Mouse (Mus musculus) kidney, adult 9 months (tissue): Measurements from ENCODE around the gene Myl6b.

Experiments used
- DNase-seq: peaks from one replicate; pipeline ENCODE4 v3.0.0; 2022

Gene Myl6b

DNA sequence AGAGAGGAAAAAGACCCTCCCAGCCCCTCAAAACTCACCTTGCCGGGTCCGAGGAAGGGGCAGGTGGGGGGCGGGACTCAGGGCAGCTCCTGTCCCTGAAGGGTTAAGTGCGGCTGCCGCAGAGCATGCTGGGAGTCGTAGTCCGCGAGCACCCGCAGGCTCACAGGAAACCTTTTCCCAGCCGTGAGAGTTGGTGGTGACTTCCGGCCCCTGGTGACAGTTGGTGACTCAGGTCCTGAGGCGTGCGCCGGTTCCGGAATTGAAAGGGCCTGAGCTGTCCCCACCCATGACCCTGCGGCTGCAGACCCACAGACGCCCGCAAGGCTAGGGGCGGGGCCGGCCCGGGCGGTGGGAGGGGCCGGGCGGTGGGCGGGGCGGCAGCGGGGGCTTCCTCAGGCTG, at the start of gene Myl6b:
Myl6b (minus strand) TSS at position 96 of the 400 bp plus-strand sequence.
- peak; percentile 98 for DNase-seq

DNA sequence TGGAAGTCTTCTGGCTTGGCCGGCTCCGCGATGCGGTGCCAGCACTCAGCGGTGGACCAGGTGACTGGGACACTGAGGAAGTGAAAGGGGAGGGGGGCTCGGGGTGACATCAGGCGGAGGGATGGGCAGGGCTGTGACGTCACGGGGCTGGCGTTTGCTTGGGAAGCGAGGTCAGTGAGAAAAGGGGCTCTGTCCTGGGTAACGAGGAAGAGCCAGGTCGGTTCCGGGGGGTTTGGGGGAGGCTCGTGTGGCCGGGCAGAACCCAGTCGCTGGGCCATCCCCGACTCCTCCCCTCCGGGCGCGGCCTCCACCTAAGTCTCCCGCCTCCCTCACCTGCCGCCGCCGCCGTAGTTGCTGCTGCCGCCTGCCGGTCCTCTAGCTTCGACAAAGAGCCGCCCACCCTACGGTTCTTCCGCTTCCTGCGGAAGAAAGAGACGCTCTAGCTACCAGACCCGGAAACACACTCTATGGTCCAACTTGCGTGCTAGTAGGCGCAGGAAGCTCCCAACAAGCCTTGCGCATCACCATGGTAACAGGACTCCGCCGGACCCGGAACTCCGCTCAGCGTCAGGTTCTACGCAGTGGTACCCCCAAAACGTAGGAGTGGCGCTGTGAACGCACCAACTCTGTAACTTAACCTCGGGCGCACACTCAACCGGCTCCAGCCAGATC, 49.0 kb upstream of the Myl6b start, which contains the start of gene Zc3h10:
Zc3h10 (minus strand) TSS at position 414 of the 672 bp plus-strand sequence.
- peak; percentile 98 for DNase-seq

DNA sequence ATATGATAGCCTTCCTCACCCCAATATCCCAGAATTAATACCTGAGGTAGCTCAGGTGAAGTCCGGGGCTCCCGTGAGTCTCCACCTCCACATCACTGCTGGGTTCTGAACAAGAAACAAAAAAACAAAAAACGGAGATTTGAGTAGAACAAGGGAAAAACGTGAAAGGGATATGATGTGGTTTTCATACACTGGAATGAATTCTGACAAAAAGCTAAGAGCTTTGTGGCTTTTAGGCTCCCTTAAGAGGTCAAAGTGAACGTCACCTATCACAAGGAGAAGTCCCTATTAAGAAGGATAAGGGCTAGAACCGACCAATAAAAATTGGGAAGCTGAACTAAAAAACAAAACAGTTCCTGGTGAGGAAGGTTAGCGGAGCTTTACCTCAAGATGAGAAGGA, 48.3 kb upstream of the Myl6b start:
- DNase-seq, result no peak

DNA sequence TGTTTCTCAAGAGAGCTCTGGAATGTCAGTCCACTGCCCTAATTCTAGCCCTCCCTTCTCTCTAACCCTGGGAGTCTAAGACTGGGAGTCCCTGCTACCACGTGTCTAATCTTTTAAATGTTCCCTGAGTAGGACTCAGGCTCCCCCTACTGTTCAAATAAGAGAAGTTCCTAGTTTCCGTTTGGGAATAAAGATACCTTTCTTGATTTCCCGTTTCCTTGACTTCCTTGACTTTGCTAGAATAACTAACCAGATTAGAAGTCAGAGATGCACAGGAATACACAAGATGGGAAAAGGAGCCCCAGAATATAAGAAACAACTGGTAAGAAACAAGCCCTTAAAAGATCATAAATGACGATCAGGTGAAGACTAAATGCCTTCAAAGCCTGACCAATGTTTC, 47.9 kb upstream of the Myl6b start:
- peak; percentile 69 for DNase-seq

DNA sequence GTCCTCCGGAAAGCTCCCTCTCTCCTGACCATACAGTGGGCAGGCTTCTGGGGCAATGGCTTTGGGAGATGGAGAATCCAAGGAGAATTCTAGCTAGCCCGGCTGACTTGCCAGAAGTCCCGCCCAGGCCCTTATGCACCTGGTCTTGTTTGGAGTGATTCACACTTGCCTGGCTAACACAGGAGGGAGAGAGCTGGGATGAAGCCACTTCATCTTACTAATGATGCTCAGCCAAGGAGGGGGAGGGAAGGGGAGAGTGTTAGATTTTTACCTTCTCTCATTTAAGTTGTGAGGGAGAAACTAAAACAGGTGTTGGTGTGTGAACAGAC, 47.0 kb upstream of the Myl6b start:
- no peak for DNase-seq

DNA sequence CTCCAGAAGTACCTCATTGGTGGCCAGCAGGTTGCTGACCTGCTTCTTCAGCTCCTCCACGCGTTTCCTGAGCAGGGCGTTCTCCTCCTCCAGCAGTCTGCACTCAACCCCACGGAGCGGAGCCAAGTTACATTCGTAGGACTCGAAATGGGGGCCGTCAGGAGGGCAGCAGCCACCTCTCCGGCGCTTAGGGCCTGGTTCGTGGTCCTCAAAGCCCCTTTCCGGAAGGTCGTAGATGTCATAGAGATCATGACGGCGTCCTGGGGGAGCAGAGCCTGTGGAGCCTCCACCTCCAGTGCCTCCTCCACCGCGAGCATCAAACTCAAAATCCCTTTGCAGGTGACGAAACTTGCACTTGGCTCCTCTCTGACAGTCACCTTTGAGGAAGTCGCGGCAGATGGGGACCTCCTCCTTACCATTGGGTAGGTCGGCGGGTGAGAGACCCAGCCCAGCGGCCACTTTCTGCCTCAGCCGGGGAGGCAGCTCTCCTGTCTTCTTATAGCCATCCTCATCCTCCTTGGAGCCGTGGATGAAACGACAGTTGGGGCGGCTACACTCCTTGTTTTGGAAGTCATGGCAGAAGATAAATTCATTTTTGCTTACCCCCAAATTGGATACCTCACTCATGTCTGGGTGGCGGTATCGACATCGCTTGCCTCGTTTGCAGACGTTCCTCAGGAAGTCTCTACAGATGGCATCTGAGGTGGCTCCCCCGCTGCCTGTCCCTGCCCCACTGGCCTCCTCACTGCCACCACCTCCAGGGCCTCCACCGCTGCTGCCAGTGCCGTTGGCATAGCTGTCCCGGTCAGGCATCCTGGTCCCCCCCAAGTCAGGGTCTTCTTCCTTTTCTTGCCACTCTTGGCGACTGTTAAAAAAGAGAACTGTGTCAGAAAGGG, 46.4 kb upstream of the Myl6b start:
- DNase-seq, result peak; percentile 22

DNA sequence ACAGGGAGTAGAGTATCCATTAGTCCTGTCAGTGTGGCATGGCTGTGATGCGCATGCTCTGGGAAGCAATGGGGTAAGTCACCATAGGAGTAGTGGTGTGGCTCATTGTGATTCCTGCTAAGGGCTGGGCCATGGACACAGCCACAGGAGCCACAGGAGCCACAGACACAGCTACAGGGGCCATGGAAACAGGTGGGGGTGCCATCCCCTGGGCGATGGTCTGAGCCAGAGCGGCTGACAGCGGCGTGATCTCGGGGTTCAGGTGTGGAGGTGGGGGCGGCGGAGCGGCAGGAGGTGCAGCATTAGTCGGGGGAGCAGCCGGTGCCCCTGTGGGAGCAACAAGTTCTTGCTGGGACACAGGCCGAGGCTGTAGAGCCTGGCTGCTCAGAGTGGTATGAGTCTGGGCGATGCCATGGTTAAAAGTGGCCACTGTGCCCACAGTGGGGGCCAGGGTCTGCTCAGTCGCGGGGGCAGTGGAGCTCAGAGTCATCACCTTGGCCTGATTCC, 45.7 kb upstream of the Myl6b start:
- DNase-seq, result no peak

DNA sequence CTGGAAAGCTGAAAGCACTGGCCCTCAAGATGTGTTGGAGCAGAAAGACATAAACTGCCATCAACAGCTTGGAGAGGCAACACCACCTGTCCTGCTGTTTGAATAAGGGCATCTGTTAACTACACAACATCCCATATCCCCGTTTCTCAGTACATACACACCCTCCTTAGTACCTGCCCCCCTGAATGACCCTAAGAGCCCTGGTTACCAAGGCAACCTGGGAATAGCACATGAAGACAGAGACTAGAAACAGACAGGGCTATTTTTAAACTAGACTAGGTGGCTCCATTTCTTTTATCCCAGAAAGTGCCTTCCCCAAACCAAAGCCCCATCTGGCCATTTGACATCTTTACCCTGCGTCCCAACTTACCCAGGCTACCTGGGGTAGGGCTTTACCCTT, 44.6 kb upstream of the Myl6b start:
- no peak for DNase-seq

DNA sequence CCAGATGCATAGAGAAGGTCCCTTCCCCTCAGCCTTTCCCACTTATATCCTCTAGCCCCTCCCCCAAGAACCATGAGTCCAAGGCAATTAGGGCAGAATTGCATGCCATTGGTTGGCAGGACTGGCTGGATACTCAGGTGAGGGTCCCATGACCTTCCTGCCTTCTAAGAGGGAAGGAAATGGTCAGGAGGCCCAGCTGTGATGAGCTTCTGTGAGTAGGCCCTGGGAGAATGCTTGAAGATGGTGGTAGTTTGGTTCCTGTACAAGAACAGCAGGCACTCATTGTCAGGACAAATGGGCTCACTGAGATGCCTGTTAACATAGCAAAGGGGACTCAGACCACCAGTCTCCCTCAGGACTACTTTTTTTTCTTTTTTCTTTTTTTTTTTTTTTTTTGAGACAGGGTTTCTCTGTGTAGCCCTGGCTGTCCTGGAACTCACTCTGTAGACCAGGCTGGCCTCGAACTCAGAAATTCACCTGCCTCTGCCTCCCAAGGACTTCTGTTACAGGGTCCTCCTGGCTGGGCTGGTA, 39.9 kb upstream of the Myl6b start:
- no peak for DNase-seq

DNA sequence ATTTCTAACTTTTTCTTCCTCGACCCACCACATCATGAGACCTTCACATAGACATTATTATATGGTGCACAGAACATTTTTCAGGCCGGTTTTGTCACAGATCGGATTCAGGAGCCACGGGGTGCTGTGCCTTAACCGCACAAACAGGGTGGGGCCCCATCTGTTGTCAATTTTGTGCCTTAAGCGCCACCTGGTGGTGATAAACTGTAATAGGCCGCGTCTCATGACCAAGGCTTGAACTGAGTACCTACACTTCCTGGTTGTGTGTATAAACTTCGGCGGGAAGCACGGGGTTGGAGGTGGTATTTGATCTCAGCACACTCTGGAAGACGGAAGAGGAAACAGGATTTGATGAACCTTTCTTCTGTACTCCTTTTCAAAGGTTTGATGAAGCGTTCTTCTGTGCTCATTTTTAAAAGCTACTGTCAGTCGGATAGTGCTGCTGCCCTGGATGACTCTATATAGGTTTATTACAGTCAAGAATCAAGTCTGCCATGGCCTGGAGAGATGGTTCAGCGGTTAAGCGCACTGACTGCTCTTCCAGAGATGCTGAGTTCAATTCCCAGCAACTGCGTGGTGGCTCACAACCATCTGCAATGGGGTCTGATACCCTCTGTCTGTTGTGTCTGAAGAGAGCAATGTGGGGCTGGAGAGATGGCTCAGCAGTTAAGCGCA, 37.9 kb upstream of the Myl6b start:
- DNase-seq, result peak; percentile 95

DNA sequence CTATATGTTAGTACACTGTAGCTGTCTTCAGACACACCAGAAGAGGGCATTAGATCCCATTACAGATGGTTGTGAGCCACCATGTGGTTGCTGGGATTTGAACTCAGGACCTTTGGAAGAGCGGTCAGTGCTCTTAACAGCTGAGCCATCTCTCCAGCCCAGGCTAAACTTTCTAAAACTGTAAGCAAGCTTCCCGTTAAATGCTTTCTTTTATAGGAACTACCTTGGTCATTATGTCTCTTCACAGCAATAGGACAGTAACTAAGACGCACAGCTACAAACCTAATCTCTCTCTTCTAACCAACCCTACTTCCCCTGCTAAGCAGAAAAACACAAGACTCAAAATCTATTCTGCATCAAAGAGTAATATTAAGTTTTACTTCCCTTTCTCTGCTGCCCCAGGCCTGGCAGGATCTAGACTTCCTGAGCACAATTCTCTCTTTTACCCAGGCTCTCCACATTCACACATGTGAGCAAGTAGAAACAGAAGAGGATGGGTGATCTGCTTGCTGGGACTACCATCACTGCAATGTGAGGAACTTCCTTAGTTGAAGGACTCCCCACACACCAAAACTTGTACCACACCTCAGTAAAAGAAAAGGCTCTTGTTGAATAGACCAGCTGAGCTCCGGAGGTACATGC, 37.3 kb upstream of the Myl6b start:
- no peak for DNase-seq

DNA sequence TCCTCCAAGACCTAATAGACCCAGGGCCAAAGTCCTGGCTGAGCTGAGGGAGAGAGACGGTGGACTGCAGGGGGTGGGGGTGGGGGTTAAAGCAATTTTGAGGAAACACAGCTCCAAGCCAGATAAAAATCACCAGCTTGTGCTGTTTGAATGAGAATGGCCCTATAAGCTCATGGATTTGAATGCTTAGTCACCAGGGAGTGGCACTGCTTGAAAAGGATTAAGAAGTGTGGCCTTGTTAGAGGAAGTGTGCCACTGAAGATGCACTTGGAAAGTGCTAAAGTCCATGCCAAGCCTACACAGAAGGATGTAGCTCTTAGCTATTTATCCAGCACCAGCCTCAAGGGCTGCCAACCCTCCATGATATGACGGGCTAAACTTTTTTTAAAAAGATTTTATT, 36.7 kb upstream of the Myl6b start:
- DNase-seq, result no peak

DNA sequence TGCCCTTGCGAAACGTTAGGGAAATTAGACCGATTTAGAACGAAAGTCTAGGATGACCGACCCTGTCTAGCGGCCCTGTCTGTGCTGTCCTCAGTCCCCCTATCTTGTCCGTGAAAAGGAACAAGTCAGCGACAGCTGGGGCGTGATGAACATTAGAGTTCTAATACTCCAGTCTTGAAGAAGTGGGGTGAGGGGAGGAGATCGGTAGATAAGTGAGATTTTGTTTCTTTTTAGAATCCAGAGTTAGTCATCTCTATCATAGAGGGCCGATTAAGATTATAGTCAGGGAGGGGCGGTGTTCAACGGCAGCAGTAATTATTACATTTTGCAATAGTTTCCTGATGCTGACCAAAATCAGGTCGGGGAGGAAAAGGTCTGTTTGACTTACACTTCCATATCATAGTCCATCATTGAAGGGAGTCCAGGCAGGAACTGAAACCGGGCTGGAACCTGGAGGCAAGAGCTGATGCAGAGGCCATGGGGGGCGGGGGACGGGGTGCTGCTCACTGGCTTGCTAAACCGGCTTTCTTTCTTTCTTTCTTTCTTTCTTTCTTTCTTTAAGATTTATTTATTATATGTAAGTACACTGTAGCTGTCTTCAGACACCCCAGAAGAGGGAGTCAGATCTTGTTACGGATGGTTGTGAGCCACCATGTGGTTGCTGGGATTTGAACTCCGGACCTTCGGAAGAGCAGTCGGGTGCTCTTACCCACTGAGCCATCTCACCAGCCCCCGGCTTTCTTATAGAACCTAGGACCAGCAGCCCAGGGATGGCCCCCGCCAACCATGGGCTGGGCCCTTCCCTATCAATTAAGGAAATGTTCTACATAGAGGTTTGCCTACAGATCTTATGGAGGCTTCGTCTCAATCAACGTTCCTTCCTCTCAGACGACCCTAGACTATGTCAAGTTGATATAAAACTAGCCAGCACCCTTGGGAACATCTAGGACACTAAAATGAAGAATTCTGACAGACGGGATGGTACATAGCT, 28.2 kb upstream of the Myl6b start:
- no peak for DNase-seq

DNA sequence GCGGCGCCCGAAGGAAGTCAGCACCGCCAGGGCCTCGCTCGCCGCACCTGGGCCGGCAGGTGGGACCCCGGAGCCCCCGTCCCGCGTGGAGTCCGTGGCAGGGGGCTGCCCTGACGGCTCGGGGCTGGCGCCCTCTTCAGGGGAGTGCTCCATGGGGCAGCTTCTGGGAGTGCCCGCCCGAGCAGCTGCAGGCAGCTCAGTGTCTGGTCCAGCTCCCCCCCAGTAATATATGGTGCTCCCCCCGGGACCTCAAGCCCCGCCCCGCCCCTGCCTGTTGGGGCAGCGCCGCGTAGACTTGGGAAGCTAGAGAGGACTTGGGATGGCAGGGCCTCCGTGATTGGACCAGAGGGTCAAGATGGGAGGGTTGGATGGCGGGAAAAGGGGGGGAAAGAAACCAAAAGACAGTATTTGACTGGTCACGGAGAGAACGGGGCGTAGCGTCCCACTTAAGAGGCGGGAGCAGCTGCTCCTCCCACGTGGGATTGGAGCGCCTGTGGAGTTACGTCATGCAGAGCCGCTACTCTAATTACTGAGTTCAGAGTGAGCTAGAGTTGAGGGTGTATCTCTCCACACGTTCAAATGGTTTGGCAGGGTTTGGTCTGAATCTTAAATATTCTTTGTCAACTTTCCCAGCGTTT, 27.3 kb upstream of the Myl6b start, which contains the start of gene Esyt1:
Esyt1 (minus strand) TSS at position 201 of the 638 bp plus-strand sequence.
- peak; percentile 98 for DNase-seq

DNA sequence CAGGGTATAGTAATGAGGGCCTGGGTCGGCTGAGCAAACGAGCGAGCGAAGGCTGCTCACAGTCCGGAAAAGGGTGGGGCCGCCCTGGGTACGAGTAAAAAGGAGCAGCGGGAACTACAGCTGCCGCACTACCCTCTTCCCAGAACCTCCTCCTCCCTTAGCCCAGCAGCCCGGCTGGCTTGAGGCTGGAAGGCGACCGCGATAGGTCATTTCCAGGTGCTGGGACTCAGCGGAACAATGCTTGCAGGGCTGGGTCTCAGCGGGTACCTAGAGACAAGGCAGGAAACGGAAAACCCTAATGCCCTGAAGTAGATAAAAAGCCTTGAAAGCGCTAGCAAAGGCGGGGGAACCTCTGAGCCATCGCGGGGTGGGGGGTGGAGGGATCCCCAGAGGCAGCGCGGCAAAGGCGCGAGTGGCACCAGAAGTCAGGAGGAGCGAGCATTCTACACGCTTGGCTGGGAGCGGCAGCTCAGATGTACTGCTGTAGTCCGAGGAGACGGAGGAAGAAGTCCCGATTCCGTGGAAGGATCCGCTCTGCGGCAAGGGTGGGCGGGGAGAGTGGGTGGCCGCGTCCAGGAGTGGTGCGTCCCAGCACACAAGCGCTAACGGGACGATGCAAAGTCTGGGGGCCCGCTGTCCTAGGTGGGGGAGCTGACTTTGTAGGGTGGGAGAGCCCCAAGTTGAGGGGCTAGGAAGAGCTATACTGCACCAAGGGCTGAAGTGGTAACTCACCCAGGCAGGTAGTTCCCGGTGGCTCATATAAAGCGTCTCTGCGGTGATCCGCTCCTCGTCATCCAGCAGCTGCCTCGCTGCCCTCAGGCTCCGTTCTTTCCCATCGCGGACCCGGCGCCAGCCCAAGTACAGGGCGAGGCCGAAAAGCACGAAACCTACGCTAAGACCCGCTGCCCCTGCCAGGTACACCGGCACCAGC, 26.5 kb upstream of the Myl6b start:
- DNase-seq, result peak; percentile 35

DNA sequence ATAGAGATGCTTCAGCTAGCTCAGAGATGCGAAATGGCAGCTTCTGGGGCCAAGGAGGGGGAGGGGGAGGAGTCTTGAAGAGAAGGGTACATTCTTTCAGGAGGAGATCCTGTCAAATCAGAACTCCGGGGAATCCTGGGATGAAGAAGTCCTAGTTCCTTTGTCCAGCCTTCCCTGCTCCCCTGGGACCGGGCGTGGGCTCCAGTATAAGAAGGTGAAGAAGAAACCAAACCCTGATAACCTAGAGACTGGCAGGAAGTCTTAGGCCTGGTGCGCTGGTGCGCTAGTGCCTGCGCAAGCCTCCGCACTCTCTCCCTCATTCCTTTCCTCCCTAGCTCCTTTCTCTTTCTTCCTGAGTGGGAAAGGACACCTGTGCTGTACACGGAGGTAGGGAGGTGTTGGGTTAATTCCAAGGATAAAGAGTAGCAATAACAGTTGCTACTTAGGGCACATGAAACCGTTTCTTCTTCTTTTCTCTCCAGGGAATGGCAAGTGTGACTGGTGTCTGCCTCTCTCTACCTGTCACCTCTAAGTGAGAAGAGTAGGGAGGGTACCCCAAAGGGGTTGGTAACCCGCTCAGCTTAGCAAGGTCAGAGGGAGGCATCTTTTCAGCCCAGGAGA, 25.7 kb upstream of the Myl6b start:
- DNase-seq, result no peak

DNA sequence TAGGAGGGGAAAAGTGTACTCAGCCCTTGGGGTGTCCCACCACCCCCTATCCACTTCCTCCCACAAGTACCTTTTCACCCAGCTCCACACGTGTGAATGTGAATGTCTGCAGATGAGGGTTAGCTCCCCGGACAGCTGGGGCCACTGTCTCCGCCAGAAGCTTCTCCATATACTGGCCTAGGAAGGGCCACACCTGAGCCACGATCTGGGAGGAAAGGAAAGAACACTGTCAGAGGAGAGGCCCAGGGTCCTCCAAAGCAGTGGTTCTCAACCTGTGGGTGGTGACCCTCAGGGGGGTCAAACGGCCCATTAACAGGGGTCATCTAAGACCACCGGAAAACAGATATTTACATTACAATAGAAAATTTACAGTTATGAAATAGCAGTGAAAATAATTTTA, 23.9 kb upstream of the Myl6b start:
- DNase-seq, result no peak

DNA sequence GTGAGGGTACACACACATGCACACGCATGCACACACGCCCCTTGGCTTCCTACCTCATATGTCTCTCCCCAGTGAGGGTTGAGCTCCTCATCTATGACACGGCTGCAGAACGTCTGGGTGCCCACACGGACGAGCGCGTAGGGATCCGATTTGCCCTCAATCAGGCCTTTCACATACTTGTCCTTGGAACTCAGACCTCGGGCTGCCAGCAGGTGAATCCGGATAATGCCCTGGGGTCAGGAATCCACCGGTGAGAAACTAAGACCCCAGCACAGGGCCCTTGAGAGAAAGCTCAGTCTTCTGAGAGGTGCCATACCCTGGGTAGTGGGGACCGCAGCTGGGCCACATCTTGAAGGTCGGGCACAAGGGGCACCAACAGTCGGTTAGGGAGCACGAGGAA, 22.1 kb upstream of the Myl6b start:
- DNase-seq, result no peak

DNA sequence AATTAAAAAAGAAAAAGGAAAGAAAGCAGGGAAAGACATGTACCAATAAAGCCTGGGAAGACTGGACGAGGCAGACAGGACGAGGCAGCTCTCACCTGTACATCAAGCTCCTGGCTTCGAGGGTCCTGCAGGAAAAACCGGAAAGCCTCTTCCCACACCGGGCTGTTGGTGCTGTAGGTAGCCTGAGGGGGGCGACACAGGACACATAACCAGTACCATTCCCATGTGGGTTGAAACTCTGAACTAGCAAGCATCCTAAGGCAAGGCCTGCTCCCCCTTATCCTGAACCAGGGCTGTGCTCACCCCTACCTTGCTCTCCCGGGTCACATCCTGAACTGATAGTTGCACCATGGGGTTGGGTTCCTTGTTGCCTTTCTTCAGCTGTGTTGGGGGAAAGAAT, 20.3 kb upstream of the Myl6b start:
- peak; percentile 62 for DNase-seq
